Mouse (Mus musculus) liver, embryonic 14.5 days (tissue): ENCODE measurements around the gene Tceal3.

ENCODE experiments used
- CTCF ChIP-seq: IDR thresholded peaks from 2 replicates; pipeline ENCODE4 v1.5.1; 2016; ENCODE audit warnings: antibody characterized with exemption, low read depth, control low read depth
- EP300 ChIP-seq: IDR thresholded peaks from 2 replicates; pipeline ENCODE4 v1.6.1; 2016; ENCODE audit warnings: antibody characterized with exemption, low read depth

DNA sequence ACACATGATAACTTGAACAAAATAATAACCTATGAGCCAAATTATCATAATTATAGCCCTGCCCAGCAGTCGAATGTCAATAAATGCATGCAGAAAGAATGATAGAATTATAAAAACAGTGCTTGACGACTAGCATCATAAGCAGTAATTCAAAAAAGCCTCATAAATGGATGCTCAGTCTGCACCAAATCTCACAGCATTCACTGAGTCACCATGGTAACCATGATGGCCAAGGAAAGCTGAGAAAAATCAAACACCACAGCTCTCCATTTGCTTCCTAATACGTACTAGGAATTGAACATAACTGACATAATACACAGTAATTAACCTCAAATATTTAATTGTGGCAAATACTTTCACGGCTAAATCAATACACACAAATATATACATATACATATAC is 44.5 kb downstream of the Tceal3 start:
- TF ChIP-seq CTCF (no peak), EP300 (no peak)
